Mouse (Mus musculus): ENCODE measurements at regions not wholly inside any gene's neighbourhood (a gene's known extent, or its start where the extent isn't known, plus 50 kb on each side); places are given as distances from the start of the nearest gene placed in this dataset.
A peak's percentile ranks its signal among the peaks of the same experiment; 100 is the strongest.

- no peak for DNase-seq (ENCODE audit: low spot score in 2 of 2)
Measured at GRCm38 (mm10) chrX:99548284-99549019, 77.4 kb upstream of the Pja1 start.

- DNase-seq (ENCODE audit: low spot score in 2 of 2), result no peak
Measured at GRCm38 (mm10) chrX:99544410-99544809, 73.3 kb upstream of the Pja1 start.

- no peak for DNase-seq (ENCODE audit: low spot score in 2 of 2)
Measured at GRCm38 (mm10) chrX:99541916-99542315, 70.8 kb upstream of the Pja1 start.

- peak in 1 of 2 experiments; percentile 71 for DNase-seq (ENCODE audit: low spot score in 2 of 2)
Measured at GRCm38 (mm10) chrX:99540087-99540576, 69.1 kb upstream of the Pja1 start.

- DNase-seq (ENCODE audit: low spot score in 2 of 2), result no peak
Measured at GRCm38 (mm10) chrX:99539684-99540083, 68.6 kb upstream of the Pja1 start.

- no peak for DNase-seq (ENCODE audit: low spot score in 2 of 2)
Measured at GRCm38 (mm10) chrX:99537814-99538213, 66.7 kb upstream of the Pja1 start.

- DNase-seq (ENCODE audit: low spot score in 2 of 2), result no peak
Measured at GRCm38 (mm10) chrX:99534922-99535321, 63.8 kb upstream of the Pja1 start.

GRCm38 (mm10) chrX:99531154-99531553, 60.1 kb upstream of the Pja1 start:
- DNase-seq (ENCODE audit: low spot score in 2 of 2), result no peak

- DNase-seq (ENCODE audit: low spot score in 2 of 2), result no peak
Measured at GRCm38 (mm10) chrX:99530511-99530910, 59.4 kb upstream of the Pja1 start.

- DNase-seq (ENCODE audit: low spot score in 2 of 2), result no peak
Measured at GRCm38 (mm10) chrX:99523306-99523705, 52.2 kb upstream of the Pja1 start.

- DNase-seq (ENCODE audit: low spot score in 2 of 2), result peak; percentile 62 to 75
Measured at GRCm38 (mm10) chrX:99522830-99523229, 51.8 kb upstream of the Pja1 start.

- DNase-seq (ENCODE audit: low spot score in 2 of 2), result no peak
Measured at GRCm38 (mm10) chrX:99522289-99522688, 51.2 kb upstream of the Pja1 start.

- no peak for DNase-seq (ENCODE audit: low spot score in 2 of 2)
Measured at GRCm38 (mm10) chrX:99521866-99522265, 50.8 kb upstream of the Pja1 start.
